Mouse (Mus musculus): ENCODE results near the gene 1190005I06Rik. TPM values are rescaled to one million over a fixed set of nuclear protein-coding genes. Genes with fewer than 3 reads are reported as not detected.
A peak's percentile ranks its signal among the peaks of the same experiment; 100 is the strongest.
"Not testable (repeated sequence)": the region's sequence is repeated elsewhere in the genome, so short reads cannot be mapped to it uniquely, and the experiment has no call there.

Gene 1190005I06Rik
- polyA plus RNA-seq, 1 experiment from 2014 or later = 1.3 TPM

GRCm38 (mm10) chr8:120681113-120681512, 33.7 kb upstream of the 1190005I06Rik start:
- no peak overlapping the region for H3K4me2 ChIP-seq
- no peaks in the 10 kb centered on the region for H3K9me3 ChIP-seq (replicated peaks)
- 64% methylated on average over 10 of the region's 10 CpGs for WGBS (ENCODE audit: insufficient replicate concordance)
- no peak overlapping the region for H3K9ac ChIP-seq
- 0 out of 2 replicates have a peak, but pooled peaks cover 4% of the 10 kb centered on the region for H3K36me3 ChIP-seq
- no peak for ATAC-seq
- H3K27ac ChIP-seq = no peak overlapping the region
- H3K27me3 ChIP-seq (replicated peaks) = peaks cover 15% of the 10 kb centered on the region
- no peak overlapping the region for H3K4me3 ChIP-seq
- H3K4me1 ChIP-seq = peaks cover 28% of the 10 kb centered on the region

- not testable (repeated sequence) for H3K27me3 ChIP-seq (replicated peaks); H3K9ac ChIP-seq; H3K36me3 ChIP-seq; H3K27ac ChIP-seq; ATAC-seq; H3K9me3 ChIP-seq (replicated peaks); H3K4me3 ChIP-seq
- WGBS (ENCODE audit: insufficient replicate concordance) = 41% methylated on average over 7 of the region's 7 CpGs
- Histone ChIP-seq H3K4me2 (peak overlapping the region; percentile 31; the same call in 1 of the 2 replicates), H3K4me1 (peaks cover 28% of the 10 kb centered on the region)
Measured at GRCm38 (mm10) chr8:120680405-120680804, 33.0 kb upstream of the 1190005I06Rik start.

GRCm38 (mm10) chr8:120679629-120680387, 32.4 kb upstream of the 1190005I06Rik start:
- Histone ChIP-seq H3K9me3 (replicated peaks) (no peaks in the 10 kb centered on the region), H3K9ac (no peak overlapping the region), H3K4me2 (peak overlapping the region; percentile 31), H3K36me3 (peaks cover 14% of the 10 kb centered on the region), H3K4me1 (peaks cover 26% of the 10 kb centered on the region), H3K27ac (no peak overlapping the region), H3K27me3 (replicated peaks) (peaks cover 10% of the 10 kb centered on the region; the same call in 1 of the 2 replicates), H3K4me3 (no peak overlapping the region)
- WGBS (ENCODE audit: insufficient replicate concordance) = 10% methylated on average over 11 of the region's 11 CpGs
- ATAC-seq = peak; percentile 73

- H3K4me1 ChIP-seq = peaks cover 13% of the 10 kb centered on the region
- H3K9ac ChIP-seq = no peak overlapping the region
- no peaks in the 10 kb centered on the region for H3K9me3 ChIP-seq (replicated peaks)
- 12% methylated on average over 10 of the region's 10 CpGs for WGBS (ENCODE audit: insufficient replicate concordance)
- no peak overlapping the region for H3K4me2 ChIP-seq
- no peak overlapping the region for H3K4me3 ChIP-seq
- 0 out of 2 replicates have a peak, but pooled peaks cover 10% of the 10 kb centered on the region for H3K27me3 ChIP-seq (replicated peaks)
- H3K36me3 ChIP-seq = peaks cover 23% of the 10 kb centered on the region
- no peak overlapping the region for H3K27ac ChIP-seq
- 0 out of 2 replicates have a peak, but pooled peaks have one; percentile 8 for ATAC-seq
Measured at GRCm38 (mm10) chr8:120678447-120678846, 31.0 kb upstream of the 1190005I06Rik start.

- ATAC-seq = no peak
- Histone ChIP-seq H3K9ac (no peak overlapping the region), H3K27ac (no peak overlapping the region), H3K4me3 (no peak overlapping the region), H3K27me3 (replicated peaks) (0 out of 2 replicates have a peak, but pooled peaks cover 10% of the 10 kb centered on the region), H3K4me1 (peaks cover 21% of the 10 kb centered on the region), H3K36me3 (peaks cover 51% of the 10 kb centered on the region), H3K4me2 (no peak overlapping the region), H3K9me3 (replicated peaks) (no peaks in the 10 kb centered on the region)
- WGBS (ENCODE audit: insufficient replicate concordance) = 72% methylated on average over 8 of the region's 8 CpGs
Measured at GRCm38 (mm10) chr8:120675718-120676117, 28.3 kb upstream of the 1190005I06Rik start.

GRCm38 (mm10) chr8:120673298-120673697, 25.9 kb upstream of the 1190005I06Rik start:
- no peak overlapping the region for H3K27ac ChIP-seq
- H3K27me3 ChIP-seq (replicated peaks) = no peaks in the 10 kb centered on the region
- no peaks in the 10 kb centered on the region for H3K9me3 ChIP-seq (replicated peaks)
- no peak overlapping the region for H3K4me3 ChIP-seq
- no peak for ATAC-seq
- peaks cover 65% of the 10 kb centered on the region for H3K36me3 ChIP-seq
- no peak overlapping the region for H3K4me2 ChIP-seq
- H3K4me1 ChIP-seq = peaks cover 30% of the 10 kb centered on the region
- H3K9ac ChIP-seq = no peak overlapping the region
- WGBS (ENCODE audit: insufficient replicate concordance) = 91% methylated on average over 7 of the region's 7 CpGs

- no peaks in the 10 kb centered on the region for H3K27me3 ChIP-seq (replicated peaks)
- H3K27ac ChIP-seq = no peak overlapping the region
- no peak overlapping the region for H3K4me3 ChIP-seq
- ATAC-seq = no peak
- H3K9ac ChIP-seq = no peak overlapping the region
- H3K4me2 ChIP-seq = no peak overlapping the region
- peaks cover 30% of the 10 kb centered on the region for H3K4me1 ChIP-seq
- no peaks in the 10 kb centered on the region for H3K9me3 ChIP-seq (replicated peaks)
- peaks cover 65% of the 10 kb centered on the region for H3K36me3 ChIP-seq
- WGBS (ENCODE audit: insufficient replicate concordance) = 83% methylated on average over 16 of the region's 16 CpGs
Measured at GRCm38 (mm10) chr8:120672626-120673229, 25.3 kb upstream of the 1190005I06Rik start.

- Histone ChIP-seq H3K27me3 (replicated peaks) (no peaks in the 10 kb centered on the region), H3K27ac (no peak overlapping the region), H3K9ac (no peak overlapping the region), H3K4me2 (no peak overlapping the region), H3K9me3 (replicated peaks) (no peaks in the 10 kb centered on the region), H3K4me1 (peaks cover 35% of the 10 kb centered on the region), H3K4me3 (no peak overlapping the region), H3K36me3 (peaks cover 61% of the 10 kb centered on the region)
- WGBS (ENCODE audit: insufficient replicate concordance) = 79% methylated on average over 6 of the region's 6 CpGs
- no peak for ATAC-seq
Measured at GRCm38 (mm10) chr8:120671775-120672174, 24.3 kb upstream of the 1190005I06Rik start.

- Histone ChIP-seq H3K27me3 (replicated peaks) (no peaks in the 10 kb centered on the region), H3K27ac (peak within 1 kb of the TSS; percentile 96), H3K4me1 (peaks cover 64% of the 10 kb centered on the region), H3K9me3 (replicated peaks) (no peaks in the 10 kb centered on the region), H3K4me2 (peak within 1 kb of the TSS; percentile 91), H3K36me3 (peaks cover 64% of the 10 kb centered on the region), H3K9ac (peak within 1 kb of the TSS; percentile 97), H3K4me3 (peak within 1 kb of the TSS; percentile 96)
- WGBS (ENCODE audit: insufficient replicate concordance) = under 1% methylated on average over 51 of the region's 51 CpGs
- ATAC-seq = peak; percentile 64
Measured at GRCm38 (mm10) chr8:120668374-120668905, 21.0 kb upstream of the 1190005I06Rik start, which contains the start of gene Emc8. Gene Emc8, minus strand, starts transcription at chr8:120668573.

- no peaks in the 10 kb centered on the region for H3K27me3 ChIP-seq (replicated peaks)
- H3K4me2 ChIP-seq = peak within 1 kb of the TSS; percentile 91
- peak; percentile 93 for ATAC-seq
- peaks cover 64% of the 10 kb centered on the region for H3K4me1 ChIP-seq
- H3K36me3 ChIP-seq = peaks cover 58% of the 10 kb centered on the region
- peak within 1 kb of the TSS; percentile 97 for H3K9ac ChIP-seq
- no peaks in the 10 kb centered on the region for H3K9me3 ChIP-seq (replicated peaks)
- WGBS (ENCODE audit: insufficient replicate concordance) = under 1% methylated on average over 94 of the region's 105 CpGs
- peak within 1 kb of the TSS; percentile 96 for H3K27ac ChIP-seq
- H3K4me3 ChIP-seq = peak within 1 kb of the TSS; percentile 96
Measured at GRCm38 (mm10) chr8:120667561-120668373, 20.3 kb upstream of the 1190005I06Rik start, which contains the start of the genes Gm27021 and Cox4i1. Gene Gm27021, minus strand, starts transcription at chr8:120668079. Gene Cox4i1, plus strand, starts transcription at chr8:120668222.

GRCm38 (mm10) chr8:120666807-120667470, 19.5 kb upstream of the 1190005I06Rik start:
- no peak for ATAC-seq
- 7% methylated on average over 17 of the region's 17 CpGs for WGBS (ENCODE audit: insufficient replicate concordance)
- peaks cover 50% of the 10 kb centered on the region for H3K36me3 ChIP-seq
- peaks cover 64% of the 10 kb centered on the region for H3K4me1 ChIP-seq
- H3K9ac ChIP-seq = peak overlapping the region; percentile 97
- no peaks in the 10 kb centered on the region for H3K9me3 ChIP-seq (replicated peaks)
- H3K4me2 ChIP-seq = peak overlapping the region; percentile 91
- H3K4me3 ChIP-seq = peak overlapping the region; percentile 96
- H3K27ac ChIP-seq = peak overlapping the region; percentile 96
- H3K27me3 ChIP-seq (replicated peaks) = no peaks in the 10 kb centered on the region
